Mouse (Mus musculus) heart, embryonic 11.5 days (tissue): ENCODE measurements around the gene Iqce. TPM values are rescaled to one million over a fixed set of nuclear protein-coding genes. Genes with fewer than 3 reads are reported as not detected.
A peak's percentile ranks its signal among the peaks of the same experiment; 100 is the strongest.

ENCODE experiments used
- ATAC-seq: fragments of 200-750 bp; cut with Nextera tagmentation; replicated peaks from 2 replicates; pipeline ENCODE4 v1.8.0; 2017; ENCODE audit warnings: moderate library complexity; ENCODE audit not compliant: insufficient number of reproducible peaks, low FRiP score, low TSS enrichment
- H3K27ac ChIP-seq: fragments of 300-500 bp; sonication (generic); 2 replicates; pipeline ENCODE4 v1.5.1; 2014; ENCODE audit warnings: mild to moderate bottlenecking, low read depth, low read length
- H3K27me3 ChIP-seq: fragments of 300-500 bp; sonication (generic); 2 replicates; pipeline ENCODE4 v1.6.1; 2014; ENCODE audit warnings: mild to moderate bottlenecking, low read length, mixed read lengths; ENCODE audit not compliant: control insufficient read depth, insufficient read depth
- H3K36me3 ChIP-seq: fragments of 300-500 bp; sonication (generic); 2 replicates; pipeline ENCODE4 v1.6.1; 2014; ENCODE audit warnings: mild to moderate bottlenecking, low read length, moderate library complexity, mixed read lengths; ENCODE audit not compliant: control insufficient read depth, insufficient read depth
- H3K4me1 ChIP-seq: fragments of 300-500 bp; sonication (generic); 2 replicates; pipeline ENCODE4 v1.6.1; 2014; ENCODE audit warnings: low read length; ENCODE audit not compliant: control insufficient read depth, insufficient read depth
- H3K4me2 ChIP-seq: fragments of 300-500 bp; sonication (generic); 2 replicates; pipeline ENCODE4 v1.6.1; 2014; ENCODE audit warnings: mild to moderate bottlenecking, moderate library complexity
- H3K4me3 ChIP-seq: fragments of 300-500 bp; sonication (generic); 2 replicates; pipeline ENCODE4 v1.5.1; 2014; ENCODE audit warnings: low read depth, low read length
- H3K9ac ChIP-seq: fragments of 300-500 bp; sonication (generic); 2 replicates; pipeline ENCODE4 v1.6.1; 2014; ENCODE audit warnings: mild to moderate bottlenecking, low read depth, low read length, moderate library complexity
- H3K9me3 ChIP-seq: fragments of 300-500 bp; sonication (generic); replicated peaks from 2 replicates; pipeline ENCODE4 v1.6.1; 2016; ENCODE audit warnings: low read length; ENCODE audit not compliant: control insufficient read depth
- WGBS: fragments of 180-500 bp; shearing (Covaris S2); extraction: QIAGEN DNeasy Blood & Tissue Kit; methylation state at CpG from one replicate; pipeline ENCODE4 v1.1.7; 2014; ENCODE audit not compliant: insufficient replicate concordance; 5-methylcytosine and 5-hydroxymethylcytosine counted together
- polyA plus RNA-seq: library from polyadenylated mRNA; unstranded; fragments of >200 nt; fragmentation: Nextera tagmentation; extraction: Ambion mirVana; gene quantifications from 2 replicates; pipeline ENCODE4 v1.2.1, GENCODE M21; 2014

Iqce gene
- polyA plus RNA-seq, 1 experiment from 2014 or later = 10.7 TPM

DNA sequence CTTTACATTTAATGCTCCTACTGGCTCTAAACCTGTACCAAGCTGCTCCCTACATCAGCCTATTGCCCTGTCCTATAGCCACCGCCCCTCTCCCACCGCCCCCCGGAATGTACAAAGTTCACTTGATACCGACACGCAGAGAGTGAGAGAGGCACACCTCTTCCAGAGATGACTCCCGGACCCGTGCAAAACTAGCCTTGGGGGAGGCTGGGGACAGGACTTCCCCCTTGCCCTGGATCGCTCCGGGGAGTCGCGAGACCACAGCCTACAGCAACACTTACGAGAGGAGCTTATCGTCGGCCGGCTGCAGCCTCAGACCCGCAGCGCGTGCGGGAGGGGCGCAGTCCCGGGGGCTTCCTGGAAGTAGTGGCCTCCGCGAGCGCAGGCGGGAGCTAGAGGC lies 517 bp downstream of the Iqce start:
- 0% methylated on average over 25 of the region's 25 CpGs for WGBS
- Histone ChIP-seq H3K9ac (peak overlapping the region; percentile 83), H3K36me3 (0 out of 2 replicates have a peak, but pooled peaks cover 3% of the 10 kb centered on the region), H3K4me3 (peak overlapping the region; percentile 84), H3K4me2 (peak overlapping the region; percentile 94), H3K27ac (peak overlapping the region; percentile 70), H3K4me1 (peaks cover 18% of the 10 kb centered on the region), H3K27me3 (no peaks in the 10 kb centered on the region), H3K9me3 (no peaks in the 10 kb centered on the region)
- peak; percentile 1; the same call in 1 of the 2 replicates for ATAC-seq

DNA sequence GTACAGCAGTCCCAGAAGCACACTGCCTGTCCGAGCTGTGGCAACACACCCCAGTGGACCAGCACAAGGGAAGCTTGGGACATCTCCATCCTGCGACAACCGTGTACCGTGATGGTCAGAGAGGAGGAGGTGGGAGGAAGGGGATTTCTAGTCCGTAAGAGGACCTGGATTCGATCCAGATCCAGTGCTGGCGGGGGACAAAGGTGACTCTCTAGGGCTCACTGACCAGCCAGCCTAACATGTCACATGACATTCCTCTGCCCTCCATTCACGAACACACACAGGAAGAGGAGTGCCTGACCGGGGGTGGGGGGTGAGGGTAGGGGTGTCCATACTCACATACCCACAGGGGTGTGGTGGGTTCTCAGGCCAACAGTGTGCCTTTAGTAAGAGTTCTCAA lies 2.4 kb downstream of the Iqce start:
- H3K9me3 ChIP-seq = no peaks in the 10 kb centered on the region
- no peak for ATAC-seq
- H3K4me2 ChIP-seq = no peak overlapping the region
- H3K4me3 ChIP-seq = no peak overlapping the region
- WGBS = 79% methylated on average over 9 of the region's 9 CpGs
- H3K27ac ChIP-seq = no peak overlapping the region
- no peak overlapping the region for H3K9ac ChIP-seq
- peaks cover 3% of the 10 kb centered on the region; the same call in 1 of the 2 replicates for H3K36me3 ChIP-seq
- peaks cover 9% of the 10 kb centered on the region; the same call in 1 of the 2 replicates for H3K4me1 ChIP-seq
- H3K27me3 ChIP-seq = no peaks in the 10 kb centered on the region

DNA sequence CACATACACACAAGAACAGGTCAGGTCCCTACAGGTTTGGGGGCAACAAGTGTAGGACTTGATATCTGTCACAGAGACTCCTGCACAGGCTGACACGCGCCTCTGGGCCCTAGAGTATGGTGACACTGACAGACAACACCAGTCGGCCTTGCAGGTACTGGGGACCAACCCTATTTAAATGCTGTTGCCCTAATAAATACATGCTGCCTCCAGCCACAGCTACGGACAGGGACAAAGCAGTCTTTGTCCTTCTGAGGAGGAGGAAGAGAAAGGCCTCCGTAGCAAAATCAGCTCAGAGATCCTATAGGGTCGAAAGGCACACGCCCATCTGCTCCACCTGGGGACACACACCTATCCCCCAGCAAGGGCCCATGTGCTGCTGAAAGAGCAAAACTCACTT lies 6.2 kb downstream of the Iqce start:
- 85% methylated on average over 7 of the region's 7 CpGs for WGBS
- Histone ChIP-seq H3K9ac (no peak overlapping the region), H3K9me3 (no peaks in the 10 kb centered on the region), H3K4me1 (peaks cover under 1% of the 10 kb centered on the region; the same call in 1 of the 2 replicates), H3K36me3 (peaks cover 3% of the 10 kb centered on the region; the same call in 1 of the 2 replicates), H3K4me3 (no peak overlapping the region), H3K27me3 (no peaks in the 10 kb centered on the region), H3K4me2 (no peak overlapping the region), H3K27ac (no peak overlapping the region)
- ATAC-seq = no peak

DNA sequence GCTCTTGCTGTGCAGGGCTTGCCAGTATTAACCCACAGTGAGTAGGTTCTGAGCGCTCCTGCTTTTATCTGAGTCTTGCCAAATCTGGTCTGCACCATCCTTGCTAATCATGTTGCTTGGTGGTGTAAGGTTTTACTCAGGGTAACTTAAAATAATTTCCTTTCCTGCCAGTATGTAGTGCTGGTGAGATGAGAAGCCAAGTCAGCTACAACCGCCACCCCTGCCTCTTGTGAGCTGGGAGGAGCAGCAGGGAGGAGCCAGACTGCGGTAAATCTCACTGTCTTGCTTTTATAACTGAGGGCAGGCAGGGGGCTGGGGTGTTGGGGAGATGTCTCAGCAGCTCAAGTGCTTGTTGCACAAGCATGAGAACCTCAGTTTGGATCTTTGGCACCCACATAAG lies 13.7 kb downstream of the Iqce start:
- H3K9ac ChIP-seq = no peak overlapping the region
- H3K4me1 ChIP-seq = no peaks in the 10 kb centered on the region
- H3K27me3 ChIP-seq = no peaks in the 10 kb centered on the region
- no peak overlapping the region for H3K4me2 ChIP-seq
- H3K27ac ChIP-seq = no peak overlapping the region
- 77% methylated on average over 3 of the region's 3 CpGs for WGBS
- no peak overlapping the region for H3K4me3 ChIP-seq
- ATAC-seq = no peak
- H3K9me3 ChIP-seq = no peaks in the 10 kb centered on the region
- H3K36me3 ChIP-seq = peaks cover 5% of the 10 kb centered on the region; the same call in 1 of the 2 replicates

DNA sequence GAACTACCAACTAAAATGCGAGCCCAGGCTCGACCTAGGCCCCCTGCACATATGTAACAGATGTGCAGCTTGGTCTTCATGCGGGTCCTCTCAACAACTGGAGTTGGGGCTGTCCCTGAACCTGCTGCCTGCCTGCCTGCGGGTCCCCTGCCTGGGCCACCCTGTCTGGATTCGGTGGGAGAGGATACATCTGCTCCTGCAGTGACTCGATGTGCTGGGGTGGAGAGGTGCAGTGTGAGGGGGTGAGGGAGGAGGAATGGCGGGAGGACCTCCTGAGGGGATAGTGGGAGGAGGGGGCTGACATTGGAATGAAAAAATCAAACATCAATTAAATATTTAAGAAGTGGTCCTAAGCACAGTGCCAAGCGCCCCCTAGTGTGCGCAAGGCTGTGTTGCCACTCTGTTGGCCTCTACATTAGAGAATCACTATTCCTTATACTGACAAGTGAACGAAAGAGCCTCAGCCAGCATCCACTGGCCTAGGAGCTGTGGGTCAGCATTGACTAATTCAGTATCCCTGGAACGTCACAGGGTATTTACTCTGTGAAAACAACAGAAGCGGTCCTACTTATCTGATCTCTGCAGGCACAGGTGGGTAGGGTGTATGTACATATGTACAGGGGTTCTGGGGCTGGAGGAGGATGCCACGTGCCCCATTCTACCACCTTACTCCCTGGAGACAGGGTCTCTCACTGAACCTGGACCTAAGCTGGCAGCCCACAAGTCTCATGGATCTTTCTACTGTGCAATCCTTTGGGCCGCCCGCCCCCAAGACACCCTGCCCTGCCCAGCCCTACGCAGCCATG lies 17.6 kb downstream of the Iqce start:
- ATAC-seq = no peak
- 62% methylated on average over 16 of the region's 16 CpGs for WGBS
- Histone ChIP-seq H3K36me3 (peaks cover 2% of the 10 kb centered on the region; the same call in 1 of the 2 replicates), H3K27ac (no peak overlapping the region), H3K4me2 (no peak overlapping the region), H3K4me3 (no peak overlapping the region), H3K4me1 (no peaks in the 10 kb centered on the region), H3K9me3 (no peaks in the 10 kb centered on the region), H3K27me3 (no peaks in the 10 kb centered on the region), H3K9ac (no peak overlapping the region)

DNA sequence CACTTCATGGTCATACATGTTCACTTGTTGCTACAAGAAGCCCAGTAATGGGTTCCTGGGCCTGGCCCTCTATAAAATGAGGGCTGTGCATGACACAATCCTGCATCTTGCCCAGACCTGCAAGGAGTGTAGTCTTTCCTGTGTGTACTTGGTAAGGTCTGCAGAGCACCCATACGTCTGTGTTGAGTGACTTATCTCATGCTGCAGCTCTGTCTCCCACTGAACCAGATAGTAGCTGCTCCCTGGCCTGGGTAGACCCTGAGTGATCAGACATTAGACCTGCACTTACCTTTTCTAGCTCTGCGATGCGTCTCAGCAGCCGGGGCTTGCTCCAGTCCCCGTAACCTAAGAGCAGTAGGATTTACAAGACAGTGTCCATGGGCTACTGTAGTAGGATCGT lies 20.1 kb downstream of the Iqce start:
- no peak overlapping the region for H3K27ac ChIP-seq
- ATAC-seq = no peak

DNA sequence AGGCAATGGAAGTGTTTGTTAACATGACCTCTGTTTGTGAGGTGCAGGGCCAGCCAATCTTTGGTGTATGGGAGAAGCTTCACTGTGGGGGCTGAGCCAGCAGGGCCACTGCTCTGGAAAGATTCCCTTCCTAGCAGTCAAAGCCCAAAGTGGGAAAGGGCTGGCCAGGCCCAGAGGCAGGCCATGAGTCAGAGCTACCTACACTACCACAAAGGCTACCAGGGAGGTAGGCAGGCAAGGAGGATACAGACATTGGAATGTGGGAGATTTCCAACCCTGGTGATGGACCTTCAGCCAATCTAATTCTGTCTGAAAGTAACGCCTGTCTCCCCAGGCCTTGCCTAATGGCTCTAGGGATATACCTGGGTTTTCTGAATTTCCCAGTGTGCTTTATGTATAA lies 21.2 kb downstream of the Iqce start:
- Histone ChIP-seq H3K9me3 (no peaks in the 10 kb centered on the region), H3K9ac (no peak overlapping the region), H3K4me1 (no peaks in the 10 kb centered on the region), H3K27me3 (no peaks in the 10 kb centered on the region), H3K4me2 (no peak overlapping the region), H3K36me3 (no peaks in the 10 kb centered on the region), H3K27ac (no peak overlapping the region), H3K4me3 (no peak overlapping the region)
- WGBS = 83% methylated on average over 1 of the region's 1 CpGs
- ATAC-seq = no peak

More for the DNA sequence above, 20.1 kb downstream of the Iqce start:
- no peaks in the 10 kb centered on the region for H3K9me3 ChIP-seq
- WGBS = 80% methylated on average over 6 of the region's 6 CpGs
- H3K4me2 ChIP-seq = no peak overlapping the region
- H3K4me3 ChIP-seq = no peak overlapping the region
- no peaks in the 10 kb centered on the region for H3K36me3 ChIP-seq
- no peak overlapping the region for H3K9ac ChIP-seq
- no peaks in the 10 kb centered on the region for H3K27me3 ChIP-seq
- no peaks in the 10 kb centered on the region for H3K4me1 ChIP-seq

DNA sequence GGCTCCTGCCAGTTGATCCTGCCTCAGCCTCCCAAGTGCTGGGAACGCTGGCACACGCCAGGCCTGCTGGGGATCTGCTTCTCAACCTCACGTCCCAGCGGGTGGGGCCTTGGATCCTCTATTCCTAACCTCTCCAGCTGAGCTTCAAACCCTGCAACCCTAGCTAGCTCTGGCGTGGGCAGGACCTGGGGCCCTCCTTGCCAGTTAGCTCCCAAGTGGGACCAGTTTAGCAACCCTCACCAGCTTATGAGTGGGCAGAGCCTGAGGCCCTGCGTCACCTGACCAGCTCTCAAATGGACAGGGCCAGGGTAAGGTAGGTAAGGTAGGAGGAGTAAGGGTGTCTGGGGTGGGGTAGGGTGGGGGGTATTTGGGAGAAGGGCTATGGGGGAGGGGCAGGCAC lies 22.1 kb downstream of the Iqce start:
- no peak overlapping the region for H3K9ac ChIP-seq
- ATAC-seq = no peak
- WGBS = 83% methylated on average over 6 of the region's 6 CpGs
- no peaks in the 10 kb centered on the region for H3K27me3 ChIP-seq
- H3K36me3 ChIP-seq = no peaks in the 10 kb centered on the region
- H3K4me1 ChIP-seq = no peaks in the 10 kb centered on the region
- no peaks in the 10 kb centered on the region for H3K9me3 ChIP-seq
- H3K27ac ChIP-seq = no peak overlapping the region
- no peak overlapping the region for H3K4me3 ChIP-seq
- H3K4me2 ChIP-seq = no peak overlapping the region

DNA sequence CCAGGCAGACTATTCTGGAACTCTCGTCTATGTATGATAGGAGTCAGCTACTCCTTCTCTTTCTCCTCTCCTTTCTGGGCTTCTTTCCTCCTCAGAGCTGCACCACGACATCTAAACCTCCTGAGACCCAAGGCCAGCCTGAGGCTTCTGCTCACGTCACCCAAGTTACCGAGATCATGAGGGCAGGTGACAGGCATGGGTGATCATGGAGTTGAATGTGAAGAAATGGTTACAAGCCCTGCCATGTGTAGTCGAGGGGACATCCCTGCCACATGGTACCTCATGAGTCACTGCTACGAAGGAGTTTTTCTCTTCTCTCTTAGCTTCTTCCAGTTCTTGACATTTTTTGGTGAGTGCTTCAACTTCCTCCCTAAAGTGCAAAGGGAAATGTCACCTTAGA lies 25.0 kb downstream of the Iqce start:
- Histone ChIP-seq H3K27ac (no peak overlapping the region), H3K9ac (no peak overlapping the region), H3K4me2 (no peak overlapping the region), H3K4me3 (no peak overlapping the region), H3K4me1 (0 out of 2 replicates have a peak, but pooled peaks cover 1% of the 10 kb centered on the region), H3K9me3 (no peaks in the 10 kb centered on the region), H3K27me3 (no peaks in the 10 kb centered on the region), H3K36me3 (peaks cover 3% of the 10 kb centered on the region; the same call in 1 of the 2 replicates)
- WGBS = 77% methylated on average over 6 of the region's 6 CpGs
- ATAC-seq = no peak
